Mouse (Mus musculus): Measurements from ENCODE around the gene Banp. TPM values are rescaled to one million over a fixed set of nuclear protein-coding genes. Genes with fewer than 3 reads are reported as not detected.

Gene Banp
- total and polyA plus RNA-seq, 2 experiments from 2014 or later: 10.6 to 27.9 TPM

DNA sequence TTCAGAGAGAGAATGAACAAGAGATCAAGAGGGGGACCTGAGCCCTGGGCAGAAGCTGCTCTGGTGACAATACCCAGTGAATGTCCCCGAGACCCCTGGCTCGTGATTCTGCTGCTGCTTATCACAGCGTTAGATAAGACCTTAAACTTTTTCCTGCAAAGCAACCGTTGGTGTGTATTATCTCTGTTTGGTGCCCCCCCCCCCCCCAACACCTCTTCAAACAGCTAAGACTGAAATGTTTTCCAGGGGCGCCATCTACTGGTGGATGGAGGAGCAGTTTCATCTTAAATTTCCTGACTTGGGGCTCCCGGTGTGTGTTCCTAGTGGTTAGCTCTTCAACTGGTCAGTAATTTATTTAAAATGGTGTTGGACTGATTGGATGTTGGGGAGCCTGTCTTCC, 39.9 kb upstream of the Banp start:
- Histone ChIP-seq H3K9me3 (replicated peaks; ENCODE audit: control insufficient read depth, low read length) (no peaks in the 10 kb centered on the region), H3K27me3 (ENCODE audit: control insufficient read depth, insufficient read depth, low read length) (no peaks in the 10 kb centered on the region), H3K4me1 (ENCODE audit: control insufficient read depth, insufficient read depth) (peaks cover 25% of the 10 kb centered on the region), H3K4me3 (ENCODE audit: low read depth, low read length) (no peak overlapping the region), H3K27ac (ENCODE audit: low read depth) (no peak overlapping the region), H3K36me3 (replicated peaks; ENCODE audit: control insufficient read depth, insufficient read depth, low read length) (no peaks in the 10 kb centered on the region), H3K9ac (replicated peaks; ENCODE audit: low read depth, low read length) (no peak overlapping the region), H3K4me2 (ENCODE audit: low read depth, low read length) (no peak overlapping the region)
- 2% methylated on average over 6 of the region's 6 CpGs for WGBS
- TF ChIP-seq CTCF (IDR thresholded peaks at IDR 0.05; ENCODE audit: low read depth) (peak; percentile 74), EP300 (IDR thresholded peaks at IDR 0.05; ENCODE audit: low read depth) (no peak)
- DNase-seq (ENCODE audit: low spot score) (peak; percentile 69), ATAC-seq (ENCODE audit: insufficient read depth, low read depth) (no peak)

GRCm38 (mm10) chr8:121911400-121911799, 38.1 kb upstream of the Banp start:
- Histone ChIP-seq H3K4me2 (ENCODE audit: low read depth, low read length) (no peak overlapping the region), H3K27me3 (ENCODE audit: control insufficient read depth, insufficient read depth, low read length) (no peaks in the 10 kb centered on the region), H3K9me3 (replicated peaks; ENCODE audit: control insufficient read depth, low read length) (no peaks in the 10 kb centered on the region), H3K36me3 (replicated peaks; ENCODE audit: control insufficient read depth, insufficient read depth, low read length) (no peaks in the 10 kb centered on the region), H3K4me1 (ENCODE audit: control insufficient read depth, insufficient read depth) (peaks cover 12% of the 10 kb centered on the region), H3K27ac (ENCODE audit: low read depth) (no peak overlapping the region), H3K9ac (replicated peaks; ENCODE audit: low read depth, low read length) (no peak overlapping the region), H3K4me3 (ENCODE audit: low read depth, low read length) (no peak overlapping the region)
- ATAC-seq (ENCODE audit: insufficient read depth, low read depth): no peak
- 78% methylated on average over 6 of the region's 6 CpGs for WGBS
- no peak for DNase-seq (ENCODE audit: low spot score)
- no peak for TF ChIP-seq EP300 (IDR thresholded peaks at IDR 0.05; ENCODE audit: low read depth)
- no peak for TF ChIP-seq CTCF (IDR thresholded peaks at IDR 0.05; ENCODE audit: low read depth)

DNA sequence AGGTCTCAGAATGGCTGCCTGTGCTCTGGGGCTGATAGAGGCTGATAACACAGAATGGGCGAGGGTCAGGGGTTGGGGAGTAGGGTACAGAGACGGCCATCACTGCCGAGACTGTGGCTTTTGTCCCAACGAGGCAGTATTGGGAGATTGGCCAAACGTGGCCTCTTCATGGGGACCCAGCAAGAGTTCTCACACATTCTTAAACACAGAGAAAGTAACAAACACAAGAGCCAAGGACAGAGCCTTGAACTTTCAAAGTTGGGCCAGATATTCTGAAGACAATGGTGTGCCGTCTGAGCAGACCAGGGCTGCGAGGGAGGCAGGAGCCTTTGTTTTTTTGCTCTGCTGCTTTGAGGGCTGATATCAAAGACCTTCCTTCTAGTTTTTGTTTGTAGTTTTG, 37.6 kb upstream of the Banp start:
- ATAC-seq (ENCODE audit: insufficient read depth, low read depth) (no peak), DNase-seq (ENCODE audit: low spot score) (no peak)
- H3K4me2 ChIP-seq (ENCODE audit: low read depth, low read length): no peak overlapping the region
- H3K27me3 ChIP-seq (ENCODE audit: control insufficient read depth, insufficient read depth, low read length): no peaks in the 10 kb centered on the region
- no peaks in the 10 kb centered on the region for H3K36me3 ChIP-seq (replicated peaks; ENCODE audit: control insufficient read depth, insufficient read depth, low read length)
- no peak for TF ChIP-seq EP300 (IDR thresholded peaks at IDR 0.05; ENCODE audit: low read depth)
- TF ChIP-seq CTCF (IDR thresholded peaks at IDR 0.05; ENCODE audit: low read depth): no peak
- no peak overlapping the region for H3K9ac ChIP-seq (replicated peaks; ENCODE audit: low read depth, low read length)
- peaks cover 6% of the 10 kb centered on the region for H3K4me1 ChIP-seq (ENCODE audit: control insufficient read depth, insufficient read depth)
- WGBS: 60% methylated on average over 7 of the region's 7 CpGs
- H3K4me3 ChIP-seq (ENCODE audit: low read depth, low read length): no peak overlapping the region
- no peaks in the 10 kb centered on the region for H3K9me3 ChIP-seq (replicated peaks; ENCODE audit: control insufficient read depth, low read length)
- no peak overlapping the region for H3K27ac ChIP-seq (ENCODE audit: low read depth)

DNA sequence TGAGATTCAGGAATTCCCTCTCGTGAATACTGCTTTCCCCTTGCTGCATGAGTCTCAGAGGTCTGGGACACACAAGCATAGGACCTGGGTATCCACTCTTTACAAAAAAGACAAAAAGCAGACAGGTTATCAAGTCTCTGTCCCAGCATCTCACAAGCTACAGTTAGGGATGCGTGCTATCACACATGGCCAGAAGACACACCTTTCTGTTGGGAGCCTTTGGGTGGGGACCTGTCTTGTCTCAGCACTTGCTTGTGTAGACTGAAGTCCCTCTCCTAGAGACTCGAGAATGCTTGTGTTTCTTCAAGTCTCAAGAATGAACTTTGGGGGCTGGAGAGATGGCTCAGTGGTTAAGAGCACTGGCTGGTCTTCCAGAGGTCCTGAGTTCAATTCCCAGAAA, 36.7 kb upstream of the Banp start:
- ATAC-seq (ENCODE audit: insufficient read depth, low read depth) (no peak), DNase-seq (ENCODE audit: low spot score) (no peak)
- Histone ChIP-seq H3K4me2 (ENCODE audit: low read depth, low read length) (no peak overlapping the region), H3K4me3 (ENCODE audit: low read depth, low read length) (no peak overlapping the region), H3K4me1 (ENCODE audit: control insufficient read depth, insufficient read depth) (peaks cover 5% of the 10 kb centered on the region), H3K36me3 (replicated peaks; ENCODE audit: control insufficient read depth, insufficient read depth, low read length) (no peaks in the 10 kb centered on the region), H3K27me3 (ENCODE audit: control insufficient read depth, insufficient read depth, low read length) (no peaks in the 10 kb centered on the region), H3K9me3 (replicated peaks; ENCODE audit: control insufficient read depth, low read length) (no peaks in the 10 kb centered on the region), H3K9ac (replicated peaks; ENCODE audit: low read depth, low read length) (no peak overlapping the region), H3K27ac (ENCODE audit: low read depth) (no peak overlapping the region)
- TF ChIP-seq EP300 (IDR thresholded peaks at IDR 0.05; ENCODE audit: low read depth) (no peak), CTCF (IDR thresholded peaks at IDR 0.05; ENCODE audit: low read depth) (no peak)
- WGBS: 60% methylated on average over 3 of the region's 3 CpGs

GRCm38 (mm10) chr8:121913378-121913777, 36.2 kb upstream of the Banp start:
- ATAC-seq (ENCODE audit: insufficient read depth, low read depth) (no peak), DNase-seq (ENCODE audit: low spot score) (peak; percentile 25)
- Histone ChIP-seq H3K27ac (ENCODE audit: low read depth) (no peak overlapping the region), H3K4me2 (ENCODE audit: low read depth, low read length) (no peak overlapping the region), H3K27me3 (ENCODE audit: control insufficient read depth, insufficient read depth, low read length) (no peaks in the 10 kb centered on the region), H3K4me3 (ENCODE audit: low read depth, low read length) (no peak overlapping the region), H3K36me3 (replicated peaks; ENCODE audit: control insufficient read depth, insufficient read depth, low read length) (no peaks in the 10 kb centered on the region), H3K9me3 (replicated peaks; ENCODE audit: control insufficient read depth, low read length) (no peaks in the 10 kb centered on the region), H3K9ac (replicated peaks; ENCODE audit: low read depth, low read length) (no peak overlapping the region), H3K4me1 (ENCODE audit: control insufficient read depth, insufficient read depth) (no peaks in the 10 kb centered on the region)
- TF ChIP-seq EP300 (IDR thresholded peaks at IDR 0.05; ENCODE audit: low read depth): no peak
- no peak for TF ChIP-seq CTCF (IDR thresholded peaks at IDR 0.05; ENCODE audit: low read depth)
- 59% methylated on average over 8 of the region's 8 CpGs for WGBS

- no peak overlapping the region for H3K4me3 ChIP-seq (ENCODE audit: low read depth, low read length)
- no peaks in the 10 kb centered on the region for H3K36me3 ChIP-seq (replicated peaks; ENCODE audit: control insufficient read depth, insufficient read depth, low read length)
- no peak for TF ChIP-seq EP300 (IDR thresholded peaks at IDR 0.05; ENCODE audit: low read depth)
- TF ChIP-seq CTCF (IDR thresholded peaks at IDR 0.05; ENCODE audit: low read depth): no peak
- H3K27me3 ChIP-seq (ENCODE audit: control insufficient read depth, insufficient read depth, low read length): no peaks in the 10 kb centered on the region
- H3K4me2 ChIP-seq (ENCODE audit: low read depth, low read length): no peak overlapping the region
- no peaks in the 10 kb centered on the region for H3K9me3 ChIP-seq (replicated peaks; ENCODE audit: control insufficient read depth, low read length)
- ATAC-seq (ENCODE audit: insufficient read depth, low read depth) (no peak), DNase-seq (ENCODE audit: low spot score) (no peak)
- H3K4me1 ChIP-seq (ENCODE audit: control insufficient read depth, insufficient read depth): 0 out of 2 replicates have a peak, but pooled peaks cover 3% of the 10 kb centered on the region
- no peak overlapping the region for H3K9ac ChIP-seq (replicated peaks; ENCODE audit: low read depth, low read length)
- WGBS: 61% methylated on average over 4 of the region's 4 CpGs
- no peak overlapping the region for H3K27ac ChIP-seq (ENCODE audit: low read depth)
These were observed 30.4 kb upstream of the Banp start for GRCm38 (mm10) chr8:121919158-121919557.

Measured in heart, postnatal 0 days (tissue).